Mouse (Mus musculus): ENCODE data around the gene Aif1.

DNA sequence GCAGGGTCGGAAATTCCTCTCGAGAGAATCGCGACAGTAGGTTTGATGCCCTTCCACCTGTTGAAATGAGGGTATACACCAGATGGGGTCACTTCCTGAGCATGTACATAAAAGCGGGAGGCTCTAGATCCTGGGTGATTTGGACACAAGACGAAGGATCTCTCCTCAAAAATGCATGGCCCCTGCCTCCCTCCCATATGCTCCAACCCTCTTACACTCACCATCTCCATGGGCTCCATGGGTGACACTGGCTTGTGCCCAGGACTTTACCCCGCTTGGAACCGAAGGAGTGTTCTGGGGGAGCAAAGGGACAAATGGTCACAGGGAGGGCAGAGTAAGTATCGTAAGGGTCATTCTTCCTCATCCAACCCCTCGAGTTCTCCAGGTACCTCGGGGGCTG lies 14.4 kb downstream of the Aif1 start:
- TF ChIP-seq CTCF (IDR thresholded peaks at IDR 0.05; ENCODE audit: control insufficient read depth, insufficient read depth, insufficient read length) (no peak), USF1 (IDR thresholded peaks at IDR 0.05; ENCODE audit: low read depth) (no peak), MAX (IDR thresholded peaks at IDR 0.05) (no peak)

Measured in C2C12 (cell line).